Mouse (Mus musculus) limb, embryonic 12.5 days (tissue): ENCODE measurements around the gene Serpina3n. TPM values are rescaled to one million over a fixed set of nuclear protein-coding genes. Genes with fewer than 3 reads are reported as not detected.

ENCODE experiments used
- polyA plus RNA-seq: library from polyadenylated mRNA; unstranded; fragments of >200 nt; fragmentation: Nextera tagmentation; extraction: Ambion mirVana; gene quantifications from 2 replicates; pipeline ENCODE4 v1.2.1, GENCODE M21; 2016

Serpina3n gene
- polyA plus RNA-seq, 1 experiment from 2014 or later, result not detected

Other genes starting within 250 kb of the Serpina3n start
- gene Serpina3f, start 192.2 kb upstream of the Serpina3n start, polyA plus RNA-seq, result not detected in 2 replicates
- gene Serpina3g, start 170.5 kb upstream of the Serpina3n start, polyA plus RNA-seq, result 0.26 and 0.42 TPM in 2 replicates
- 0.15 and 0.21 TPM in 2 replicates for gene Serpina3i, start 143.6 kb upstream of the Serpina3n start, polyA plus RNA-seq
- not detected in 2 replicates for gene Serpina3j, start 92.2 kb upstream of the Serpina3n start, polyA plus RNA-seq
- gene Serpina3k, start 68.2 kb upstream of the Serpina3n start, polyA plus RNA-seq, result not detected in 2 replicates
- not detected in 2 replicates for gene Serpina3m, start 68.2 kb upstream of the Serpina3n start, polyA plus RNA-seq
- 29.0 and 32.3 TPM in 2 replicates for gene Gsc, start 66.6 kb downstream of the Serpina3n start, polyA plus RNA-seq